Mouse (Mus musculus) liver, embryonic 12.5 days (tissue): ENCODE results near the gene Gm40460. TPM values are rescaled to one million over a fixed set of nuclear protein-coding genes. Genes with fewer than 3 reads are reported as not detected.
"Not testable (repeated sequence)": the region's sequence is repeated elsewhere in the genome, so short reads cannot be mapped to it uniquely, and the experiment has no call there.

Experiments
- ATAC-seq: fragments of 200-750 bp; cut with Nextera tagmentation; 2 replicates; pipeline ENCODE4 v1.8.0; 2017; ENCODE audit warnings: moderate number of reproducible peaks, mild to moderate bottlenecking, moderate library complexity
- H3K27ac ChIP-seq: fragments of 300-500 bp; sonication (generic); 2 replicates; pipeline ENCODE4 v1.5.1; 2016; ENCODE audit warnings: mild to moderate bottlenecking
- H3K27me3 ChIP-seq: fragments of 300-500 bp; sonication (generic); replicated peaks from 2 replicates; pipeline ENCODE4 v1.6.1; 2016; ENCODE audit warnings: mild to moderate bottlenecking, moderate library complexity
- H3K36me3 ChIP-seq: fragments of 300-500 bp; sonication (generic); 2 replicates; pipeline ENCODE4 v1.6.1; 2016; ENCODE audit warnings: mild to moderate bottlenecking, moderate library complexity
- H3K4me1 ChIP-seq: fragments of 300-500 bp; sonication (generic); 2 replicates; pipeline ENCODE4 v1.6.1; 2016
- H3K4me2 ChIP-seq: fragments of 300-500 bp; sonication (generic); 2 replicates; pipeline ENCODE4 v1.6.1; 2016; ENCODE audit warnings: mild to moderate bottlenecking, moderate library complexity
- H3K4me3 ChIP-seq: fragments of 300-500 bp; sonication (generic); 2 replicates; pipeline ENCODE4 v1.5.1; 2016; ENCODE audit warnings: mild to moderate bottlenecking, moderate library complexity
- H3K9ac ChIP-seq: fragments of 300-500 bp; sonication (generic); 2 replicates; pipeline ENCODE4 v1.6.1; 2016; ENCODE audit warnings: mild to moderate bottlenecking, moderate library complexity
- H3K9me3 ChIP-seq: fragments of 300-500 bp; sonication (generic); replicated peaks from 2 replicates; pipeline ENCODE4 v1.6.1; 2016; ENCODE audit warnings: mild to moderate bottlenecking, moderate library complexity
- WGBS: fragments of 180-500 bp; shearing (Covaris S2); methylation state at CpG from one replicate; pipeline ENCODE4 v1.1.7; 2016; ENCODE audit not compliant: insufficient replicate concordance; 5-methylcytosine and 5-hydroxymethylcytosine counted together
- polyA plus RNA-seq: library from polyadenylated mRNA; unstranded; fragments of >200 nt; fragmentation: Nextera tagmentation; extraction: Ambion mirVana; gene quantifications from 2 replicates; pipeline ENCODE4 v1.2.1, GENCODE M21; 2016

Gene Gm40460
- polyA plus RNA-seq, 1 experiment from 2014 or later: not detected

- Histone ChIP-seq H3K4me3 (no peak overlapping the region), H3K36me3 (no peaks in the 10 kb centered on the region), H3K27ac (no peak overlapping the region), H3K4me1 (no peaks in the 10 kb centered on the region), H3K9me3 (peaks cover 5% of the 10 kb centered on the region; the same call in 1 of the 2 replicates), H3K27me3 (no peaks in the 10 kb centered on the region), H3K9ac (no peak overlapping the region), H3K4me2 (no peak overlapping the region)
- 38% methylated on average over 1 of the region's 1 CpGs for WGBS
- ATAC-seq: no peak
Observed at GRCm38 (mm10) chr7:142231540-142231939, 9.3 kb downstream of the Gm40460 start.

- WGBS: 43% methylated on average over 3 of the region's 3 CpGs
- not testable (repeated sequence) for H3K4me2 ChIP-seq, H3K4me1 ChIP-seq, H3K36me3 ChIP-seq, H3K9me3 ChIP-seq, H3K4me3 ChIP-seq, H3K27me3 ChIP-seq, H3K9ac ChIP-seq, H3K27ac ChIP-seq, ATAC-seq
Observed at GRCm38 (mm10) chr7:142229871-142230270, 11.0 kb downstream of the Gm40460 start, which contains the start of gene Krtap5-5. TSS of gene Krtap5-5 (minus strand) at chr7:142229971.

GRCm38 (mm10) chr7:142224518-142224917 is 16.4 kb downstream of the Gm40460 start:
- Histone ChIP-seq H3K4me3 (no peak overlapping the region), H3K4me1 (0 out of 2 replicates have a peak, but pooled peaks cover 3% of the 10 kb centered on the region), H3K4me2 (no peak overlapping the region), H3K36me3 (no peaks in the 10 kb centered on the region), H3K27ac (no peak overlapping the region), H3K9me3 (no peaks in the 10 kb centered on the region), H3K9ac (no peak overlapping the region), H3K27me3 (no peaks in the 10 kb centered on the region; the same call in 1 of the 2 replicates)
- no peak for ATAC-seq
- WGBS: 30% methylated on average over 2 of the region's 2 CpGs

- 36% methylated on average over 1 of the region's 1 CpGs for WGBS
- ATAC-seq, H3K9me3 ChIP-seq, H3K27me3 ChIP-seq, H3K4me2 ChIP-seq, H3K36me3 ChIP-seq, H3K9ac ChIP-seq, H3K27ac ChIP-seq, H3K4me1 ChIP-seq, H3K4me3 ChIP-seq: not testable (repeated sequence)
Observed at GRCm38 (mm10) chr7:142212136-142212535, 28.7 kb downstream of the Gm40460 start.

- 45% methylated on average over 1 of the region's 1 CpGs for WGBS
- Histone ChIP-seq H3K36me3 (no peaks in the 10 kb centered on the region), H3K4me1 (no peaks in the 10 kb centered on the region)
Observed at GRCm38 (mm10) chr7:142211559-142211958, 29.3 kb downstream of the Gm40460 start, which contains the start of gene Gm7579. TSS of gene Gm7579 (plus strand) at chr7:142211859.

GRCm38 (mm10) chr7:142206891-142207290 is 34.0 kb downstream of the Gm40460 start:
- H3K9me3 ChIP-seq, H3K4me1 ChIP-seq, H3K4me3 ChIP-seq, H3K4me2 ChIP-seq, ATAC-seq, H3K27ac ChIP-seq, H3K36me3 ChIP-seq, H3K9ac ChIP-seq, H3K27me3 ChIP-seq: not testable (repeated sequence)
- 60% methylated on average over 5 of the region's 5 CpGs for WGBS

More at GRCm38 (mm10) chr7:142211559-142211958, 29.3 kb downstream of the Gm40460 start, which contains the start of gene Gm7579:
- Histone ChIP-seq H3K27me3 (0 out of 2 replicates have a peak, but pooled peaks cover 3% of the 10 kb centered on the region), H3K9me3 (no peaks in the 10 kb centered on the region), H3K4me3 (no peak within 1 kb of the TSS), H3K27ac (no peak within 1 kb of the TSS), H3K9ac (no peak within 1 kb of the TSS), H3K4me2 (no peak within 1 kb of the TSS)
- ATAC-seq: no peak

GRCm38 (mm10) chr7:142205488-142205887 is 35.4 kb downstream of the Gm40460 start:
- no peak overlapping the region for H3K4me2 ChIP-seq
- no peak for ATAC-seq

GRCm38 (mm10) chr7:142201064-142201463 is 39.8 kb downstream of the Gm40460 start, which contains the start of gene Krtap5-3:
TSS of gene Krtap5-3 (plus strand) at chr7:142201364.
- Histone ChIP-seq H3K4me1 (no peaks in the 10 kb centered on the region), H3K27ac (no peak within 1 kb of the TSS), H3K27me3 (no peaks in the 10 kb centered on the region), H3K9ac (no peak within 1 kb of the TSS), H3K4me2 (no peak within 1 kb of the TSS), H3K9me3 (no peaks in the 10 kb centered on the region), H3K4me3 (no peak within 1 kb of the TSS), H3K36me3 (no peaks in the 10 kb centered on the region)
- no peak for ATAC-seq
- WGBS: 0% methylated on average over 1 of the region's 1 CpGs

More at GRCm38 (mm10) chr7:142205488-142205887, 35.4 kb downstream of the Gm40460 start:
- H3K4me1 ChIP-seq: no peaks in the 10 kb centered on the region
- H3K27ac ChIP-seq: no peak overlapping the region
- H3K9ac ChIP-seq: no peak overlapping the region
- H3K36me3 ChIP-seq: no peaks in the 10 kb centered on the region
- H3K27me3 ChIP-seq: 0 out of 2 replicates have a peak, but pooled peaks cover 3% of the 10 kb centered on the region
- H3K4me3 ChIP-seq: no peak overlapping the region
- no peaks in the 10 kb centered on the region for H3K9me3 ChIP-seq

- Histone ChIP-seq H3K36me3 (no peaks in the 10 kb centered on the region), H3K9ac (no peak overlapping the region), H3K9me3 (0 out of 2 replicates have a peak, but pooled peaks cover 3% of the 10 kb centered on the region), H3K27me3 (no peaks in the 10 kb centered on the region), H3K4me2 (no peak overlapping the region), H3K4me1 (no peaks in the 10 kb centered on the region), H3K27ac (no peak overlapping the region), H3K4me3 (no peak overlapping the region)
- WGBS: 49% methylated on average over 2 of the region's 2 CpGs
- no peak for ATAC-seq
Observed at GRCm38 (mm10) chr7:142198748-142199147, 42.1 kb downstream of the Gm40460 start.

Other genes with a start within 250 kb of the Gm40460 start
- 62.9 and 64.6 TPM in 2 replicates for gene Mob2, start 180.0 kb downstream of the Gm40460 start, polyA plus RNA-seq
- gene Dusp8, start 145.2 kb downstream of the Gm40460 start, polyA plus RNA-seq: 7.4 and 7.5 TPM in 2 replicates
- gene Gm45618, start 120.3 kb downstream of the Gm40460 start, polyA plus RNA-seq: not detected in 2 replicates
- gene Gm39115, start 105.0 kb downstream of the Gm40460 start, polyA plus RNA-seq: not detected in 2 replicates
- not detected in 2 replicates for gene Gm45337, start 96.5 kb downstream of the Gm40460 start, polyA plus RNA-seq
- not detected in 2 replicates for gene Gm29735, start 84.0 kb downstream of the Gm40460 start, polyA plus RNA-seq
- gene Gm4553, start 75.3 kb downstream of the Gm40460 start, polyA plus RNA-seq: not detected in 2 replicates
- not detected in 2 replicates for gene Krtap5-2, start 65.1 kb downstream of the Gm40460 start, polyA plus RNA-seq
- not detected in 2 replicates for gene Gm10153, start 50.7 kb downstream of the Gm40460 start, polyA plus RNA-seq
- gene Krtap5-3, start 39.7 kb downstream of the Gm40460 start, polyA plus RNA-seq: not detected in 2 replicates
- gene Gm7579, start 29.2 kb downstream of the Gm40460 start, polyA plus RNA-seq: not detected in 2 replicates
- gene Krtap5-5, start 11.1 kb downstream of the Gm40460 start, polyA plus RNA-seq: not detected in 2 replicates
- not detected in 2 replicates for gene Gm2431, start 17.3 kb upstream of the Gm40460 start, polyA plus RNA-seq
- gene Gm4559, start 33.3 kb upstream of the Gm40460 start, polyA plus RNA-seq: not detected in 2 replicates
- not detected in 2 replicates for gene Krtap5-1, start 56.0 kb upstream of the Gm40460 start, polyA plus RNA-seq
- not detected in 2 replicates for gene Krtap5-4, start 62.5 kb upstream of the Gm40460 start, polyA plus RNA-seq
- 1.5 and 2.5 TPM in 2 replicates for gene Ifitm10, start 132.7 kb upstream of the Gm40460 start, polyA plus RNA-seq
- gene Gm49369, start 141.6 kb upstream of the Gm40460 start, polyA plus RNA-seq: 1.4 TPM in 1 of 2 replicates, not detected in the other
- gene Ctsd, start 147.0 kb upstream of the Gm40460 start, polyA plus RNA-seq: 289 and 295 TPM in 2 replicates
- gene Syt8, start 193.8 kb upstream of the Gm40460 start, polyA plus RNA-seq: not detected in 2 replicates
- gene Tnni2, start 200.7 kb upstream of the Gm40460 start, polyA plus RNA-seq: 1.8 and 2.4 TPM in 2 replicates
- gene Lsp1, start 219.7 kb upstream of the Gm40460 start, polyA plus RNA-seq: 16.7 and 17.0 TPM in 2 replicates